Mouse (Mus musculus): ENCODE results near the gene Gtf2e1. TPM values are rescaled to one million over a fixed set of nuclear protein-coding genes. Genes with fewer than 3 reads are reported as not detected.

Gtf2e1 gene
- polyA plus RNA-seq, 1 experiment from 2014 or later = 41.5 TPM

- no peaks in the 10 kb centered on the region for H3K9me3 ChIP-seq (ENCODE audit: control insufficient read depth, low read length)
- H3K9ac ChIP-seq (replicated peaks; ENCODE audit: low read length) = no peak overlapping the region
- ATAC-seq (ENCODE audit: low FRiP score, low TSS enrichment) (no peak), DNase-seq (no peak)
- WGBS = 71% methylated on average over 5 of the region's 5 CpGs
- peaks cover 10% of the 10 kb centered on the region; the same call in 1 of the 2 replicates for H3K4me1 ChIP-seq (ENCODE audit: control insufficient read depth, insufficient read depth, low read length)
- no peak overlapping the region for H3K4me2 ChIP-seq (ENCODE audit: low read length)
- no peak overlapping the region for H3K4me3 ChIP-seq (replicated peaks; ENCODE audit: low read depth, low read length)
- H3K27me3 ChIP-seq (ENCODE audit: control insufficient read depth, insufficient read depth, low read length) = no peaks in the 10 kb centered on the region
- peaks cover 2% of the 10 kb centered on the region for H3K36me3 ChIP-seq (ENCODE audit: control insufficient read depth, insufficient read depth, low read length)
- no peak overlapping the region for H3K27ac ChIP-seq (replicated peaks; ENCODE audit: low read depth, low read length)
These were observed 23.4 kb upstream of the Gtf2e1 start for GRCm38 (mm10) chr16:37562961-37563360.

GRCm38 (mm10) chr16:37562414-37562813, 22.8 kb upstream of the Gtf2e1 start:
- Histone ChIP-seq H3K4me1 (ENCODE audit: control insufficient read depth, insufficient read depth, low read length) (peaks cover 10% of the 10 kb centered on the region; the same call in 1 of the 2 replicates), H3K27ac (replicated peaks; ENCODE audit: low read depth, low read length) (no peak overlapping the region), H3K9ac (replicated peaks; ENCODE audit: low read length) (no peak overlapping the region), H3K9me3 (ENCODE audit: control insufficient read depth, low read length) (no peaks in the 10 kb centered on the region), H3K4me2 (ENCODE audit: low read length) (no peak overlapping the region), H3K4me3 (replicated peaks; ENCODE audit: low read depth, low read length) (no peak overlapping the region), H3K36me3 (ENCODE audit: control insufficient read depth, insufficient read depth, low read length) (peaks cover 7% of the 10 kb centered on the region), H3K27me3 (ENCODE audit: control insufficient read depth, insufficient read depth, low read length) (no peaks in the 10 kb centered on the region)
- ATAC-seq (ENCODE audit: low FRiP score, low TSS enrichment) (no peak), DNase-seq (no peak)
- WGBS = 31% methylated on average over 6 of the region's 6 CpGs

- DNase-seq (no peak), ATAC-seq (ENCODE audit: low FRiP score, low TSS enrichment) (no peak)
- no peak overlapping the region for H3K4me3 ChIP-seq (replicated peaks; ENCODE audit: low read depth, low read length)
- H3K9me3 ChIP-seq (ENCODE audit: control insufficient read depth, low read length) = no peaks in the 10 kb centered on the region
- H3K9ac ChIP-seq (replicated peaks; ENCODE audit: low read length) = no peak overlapping the region
- WGBS = 96% methylated on average over 3 of the region's 3 CpGs
- no peaks in the 10 kb centered on the region for H3K4me1 ChIP-seq (ENCODE audit: control insufficient read depth, insufficient read depth, low read length)
- H3K4me2 ChIP-seq (ENCODE audit: low read length) = no peak overlapping the region
- peaks cover 9% of the 10 kb centered on the region for H3K36me3 ChIP-seq (ENCODE audit: control insufficient read depth, insufficient read depth, low read length)
- no peak overlapping the region for H3K27ac ChIP-seq (replicated peaks; ENCODE audit: low read depth, low read length)
- H3K27me3 ChIP-seq (ENCODE audit: control insufficient read depth, insufficient read depth, low read length) = no peaks in the 10 kb centered on the region
These were observed 13.2 kb upstream of the Gtf2e1 start for GRCm38 (mm10) chr16:37552824-37553223.

- Histone ChIP-seq H3K4me2 (ENCODE audit: low read length) (no peak overlapping the region), H3K4me3 (replicated peaks; ENCODE audit: low read depth, low read length) (no peak overlapping the region), H3K27me3 (ENCODE audit: control insufficient read depth, insufficient read depth, low read length) (no peaks in the 10 kb centered on the region), H3K9ac (replicated peaks; ENCODE audit: low read length) (no peak overlapping the region), H3K27ac (replicated peaks; ENCODE audit: low read depth, low read length) (no peak overlapping the region), H3K36me3 (ENCODE audit: control insufficient read depth, insufficient read depth, low read length) (no peaks in the 10 kb centered on the region), H3K9me3 (ENCODE audit: control insufficient read depth, low read length) (no peaks in the 10 kb centered on the region), H3K4me1 (ENCODE audit: control insufficient read depth, insufficient read depth, low read length) (0 out of 2 replicates have a peak, but pooled peaks cover 4% of the 10 kb centered on the region)
- ATAC-seq (ENCODE audit: low FRiP score, low TSS enrichment) (no peak), DNase-seq (no peak)
- 91% methylated on average over 2 of the region's 2 CpGs for WGBS
These were observed 11.4 kb upstream of the Gtf2e1 start for GRCm38 (mm10) chr16:37550981-37551380.

GRCm38 (mm10) chr16:37550266-37550665, 10.7 kb upstream of the Gtf2e1 start:
- Histone ChIP-seq H3K4me2 (ENCODE audit: low read length) (no peak overlapping the region), H3K27me3 (ENCODE audit: control insufficient read depth, insufficient read depth, low read length) (no peaks in the 10 kb centered on the region), H3K9me3 (ENCODE audit: control insufficient read depth, low read length) (no peaks in the 10 kb centered on the region), H3K4me1 (ENCODE audit: control insufficient read depth, insufficient read depth, low read length) (0 out of 2 replicates have a peak, but pooled peaks cover 4% of the 10 kb centered on the region), H3K9ac (replicated peaks; ENCODE audit: low read length) (no peak overlapping the region), H3K36me3 (ENCODE audit: control insufficient read depth, insufficient read depth, low read length) (no peaks in the 10 kb centered on the region), H3K4me3 (replicated peaks; ENCODE audit: low read depth, low read length) (no peak overlapping the region), H3K27ac (replicated peaks; ENCODE audit: low read depth, low read length) (no peak overlapping the region)
- ATAC-seq (ENCODE audit: low FRiP score, low TSS enrichment) (no peak), DNase-seq (peak; percentile 22)
- 33% methylated on average over 3 of the region's 3 CpGs for WGBS

- H3K9me3 ChIP-seq (ENCODE audit: control insufficient read depth, low read length) = no peaks in the 10 kb centered on the region
- ATAC-seq (ENCODE audit: low FRiP score, low TSS enrichment) = no peak
- H3K27ac ChIP-seq (replicated peaks; ENCODE audit: low read depth, low read length) = no peak overlapping the region
- 79% methylated on average over 5 of the region's 5 CpGs for WGBS
- 0 out of 2 replicates have a peak, but pooled peaks cover 4% of the 10 kb centered on the region for H3K4me1 ChIP-seq (ENCODE audit: control insufficient read depth, insufficient read depth, low read length)
- H3K9ac ChIP-seq (replicated peaks; ENCODE audit: low read length) = no peak overlapping the region
- peaks cover 8% of the 10 kb centered on the region; the same call in 1 of the 2 replicates for H3K36me3 ChIP-seq (ENCODE audit: control insufficient read depth, insufficient read depth, low read length)
- H3K4me2 ChIP-seq (ENCODE audit: low read length) = no peak overlapping the region
- H3K27me3 ChIP-seq (ENCODE audit: control insufficient read depth, insufficient read depth, low read length) = no peaks in the 10 kb centered on the region
- no peak overlapping the region for H3K4me3 ChIP-seq (replicated peaks; ENCODE audit: low read depth, low read length)
- no peak for DNase-seq
These were observed 6.7 kb upstream of the Gtf2e1 start for GRCm38 (mm10) chr16:37546312-37546711.

- Histone ChIP-seq H3K27ac (replicated peaks; ENCODE audit: low read depth, low read length) (no peak overlapping the region), H3K36me3 (ENCODE audit: control insufficient read depth, insufficient read depth, low read length) (peaks cover 8% of the 10 kb centered on the region; the same call in 1 of the 2 replicates), H3K4me2 (ENCODE audit: low read length) (peak overlapping the region; percentile 68), H3K9ac (replicated peaks; ENCODE audit: low read length) (no peak overlapping the region), H3K4me3 (replicated peaks; ENCODE audit: low read depth, low read length) (0 out of 2 replicates have a peak overlapping the region, but pooled peaks have one; percentile 88), H3K9me3 (ENCODE audit: control insufficient read depth, low read length) (no peaks in the 10 kb centered on the region), H3K27me3 (ENCODE audit: control insufficient read depth, insufficient read depth, low read length) (no peaks in the 10 kb centered on the region), H3K4me1 (ENCODE audit: control insufficient read depth, insufficient read depth, low read length) (peaks cover 14% of the 10 kb centered on the region)
- WGBS = 86% methylated on average over 6 of the region's 6 CpGs
- DNase-seq (no peak), ATAC-seq (ENCODE audit: low FRiP score, low TSS enrichment) (no peak)
These were observed 1.2 kb upstream of the Gtf2e1 start for GRCm38 (mm10) chr16:37540776-37541175.

GRCm38 (mm10) chr16:37539240-37539610, 364 bp downstream of the Gtf2e1 start:
- Histone ChIP-seq H3K9ac (replicated peaks; ENCODE audit: low read length) (peak overlapping the region; percentile 89), H3K4me3 (replicated peaks; ENCODE audit: low read depth, low read length) (peak overlapping the region; percentile 88), H3K27ac (replicated peaks; ENCODE audit: low read depth, low read length) (peak overlapping the region; percentile 93), H3K9me3 (ENCODE audit: control insufficient read depth, low read length) (no peaks in the 10 kb centered on the region), H3K4me1 (ENCODE audit: control insufficient read depth, insufficient read depth, low read length) (peaks cover 14% of the 10 kb centered on the region), H3K36me3 (ENCODE audit: control insufficient read depth, insufficient read depth, low read length) (peaks cover 14% of the 10 kb centered on the region; the same call in 1 of the 2 replicates), H3K4me2 (ENCODE audit: low read length) (peak overlapping the region; percentile 78), H3K27me3 (ENCODE audit: control insufficient read depth, insufficient read depth, low read length) (no peaks in the 10 kb centered on the region)
- ATAC-seq (ENCODE audit: low FRiP score, low TSS enrichment) = peak; percentile 51; the same call in 1 of the 2 replicates
- under 1% methylated on average over 22 of the region's 22 CpGs for WGBS
- no peak for DNase-seq

- peaks cover 13% of the 10 kb centered on the region; the same call in 1 of the 2 replicates for H3K36me3 ChIP-seq (ENCODE audit: control insufficient read depth, insufficient read depth, low read length)
- ATAC-seq (ENCODE audit: low FRiP score, low TSS enrichment) (no peak), DNase-seq (no peak)
- H3K4me2 ChIP-seq (ENCODE audit: low read length) = no peak overlapping the region
- no peak overlapping the region for H3K27ac ChIP-seq (replicated peaks; ENCODE audit: low read depth, low read length)
- H3K4me1 ChIP-seq (ENCODE audit: control insufficient read depth, insufficient read depth, low read length) = peaks cover 10% of the 10 kb centered on the region
- no peak overlapping the region for H3K4me3 ChIP-seq (replicated peaks; ENCODE audit: low read depth, low read length)
- H3K27me3 ChIP-seq (ENCODE audit: control insufficient read depth, insufficient read depth, low read length) = no peaks in the 10 kb centered on the region
- 92% methylated on average over 8 of the region's 8 CpGs for WGBS
- no peak overlapping the region for H3K9ac ChIP-seq (replicated peaks; ENCODE audit: low read length)
- no peaks in the 10 kb centered on the region for H3K9me3 ChIP-seq (ENCODE audit: control insufficient read depth, low read length)
These were observed 6.1 kb downstream of the Gtf2e1 start for GRCm38 (mm10) chr16:37533369-37534068.
